Mouse (Mus musculus): ENCODE data around the gene Gpc5. TPM values are rescaled to one million over a fixed set of nuclear protein-coding genes. Genes with fewer than 3 reads are reported as not detected.

Gene Gpc5
- polyA plus RNA-seq, 1 experiment from 2014 or later, result 0.05 TPM

- Histone ChIP-seq H3K4me1 (ENCODE audit: control insufficient read depth, low read depth, low read length) (no peaks in the 10 kb centered on the region), H3K27me3 (ENCODE audit: control insufficient read depth, insufficient read depth, low read depth, low read length) (no peaks in the 10 kb centered on the region), H3K9me3 (replicated peaks; ENCODE audit: control insufficient read depth, low read length) (no peaks in the 10 kb centered on the region), H3K27ac (ENCODE audit: low read length) (no peak overlapping the region), H3K36me3 (ENCODE audit: control insufficient read depth, insufficient read depth) (no peaks in the 10 kb centered on the region), H3K4me2 (ENCODE audit: low read depth, low read length) (no peak overlapping the region), H3K4me3 (ENCODE audit: low read depth, low read length) (no peak overlapping the region), H3K9ac (ENCODE audit: low read depth, low read length) (no peak overlapping the region)
- WGBS (ENCODE audit: insufficient replicate concordance), result 51% methylated on average over 3 of the region's 3 CpGs
- no peak for ATAC-seq (ENCODE audit: low read depth)
Observed at GRCm38 (mm10) chr14:115177322-115177836, 85.4 kb downstream of the Gpc5 start.

- 55% methylated on average over 5 of the region's 5 CpGs for WGBS (ENCODE audit: insufficient replicate concordance)
- H3K27ac ChIP-seq (ENCODE audit: low read length), result no peak overlapping the region
- H3K9me3 ChIP-seq (replicated peaks; ENCODE audit: control insufficient read depth, low read length), result no peaks in the 10 kb centered on the region
- H3K36me3 ChIP-seq (ENCODE audit: control insufficient read depth, insufficient read depth), result no peaks in the 10 kb centered on the region
- no peak for ATAC-seq (ENCODE audit: low read depth)
- H3K4me2 ChIP-seq (ENCODE audit: low read depth, low read length), result no peak overlapping the region
- no peak overlapping the region for H3K9ac ChIP-seq (ENCODE audit: low read depth, low read length)
- H3K4me1 ChIP-seq (ENCODE audit: control insufficient read depth, low read depth, low read length), result no peaks in the 10 kb centered on the region
- no peaks in the 10 kb centered on the region for H3K27me3 ChIP-seq (ENCODE audit: control insufficient read depth, insufficient read depth, low read depth, low read length)
- H3K4me3 ChIP-seq (ENCODE audit: low read depth, low read length), result no peak overlapping the region
Observed at GRCm38 (mm10) chr14:115179925-115180324, 87.9 kb downstream of the Gpc5 start.

- H3K36me3 ChIP-seq (ENCODE audit: control insufficient read depth, insufficient read depth), result no peaks in the 10 kb centered on the region
- no peak for ATAC-seq (ENCODE audit: low read depth)
- H3K9ac ChIP-seq (ENCODE audit: low read depth, low read length), result no peak overlapping the region
- H3K27ac ChIP-seq (ENCODE audit: low read length), result no peak overlapping the region
- H3K27me3 ChIP-seq (ENCODE audit: control insufficient read depth, insufficient read depth, low read depth, low read length), result no peaks in the 10 kb centered on the region
- H3K9me3 ChIP-seq (replicated peaks; ENCODE audit: control insufficient read depth, low read length), result no peaks in the 10 kb centered on the region
- H3K4me3 ChIP-seq (ENCODE audit: low read depth, low read length), result no peak overlapping the region
- WGBS (ENCODE audit: insufficient replicate concordance), result 18% methylated on average over 8 of the region's 8 CpGs
- H3K4me2 ChIP-seq (ENCODE audit: low read depth, low read length), result no peak overlapping the region
- H3K4me1 ChIP-seq (ENCODE audit: control insufficient read depth, low read depth, low read length), result no peaks in the 10 kb centered on the region
Observed at GRCm38 (mm10) chr14:115188256-115188655, 96.2 kb downstream of the Gpc5 start.

GRCm38 (mm10) chr14:115228075-115228474 lies 136.1 kb downstream of the Gpc5 start:
- H3K4me2 ChIP-seq (ENCODE audit: low read depth, low read length), result no peak overlapping the region
- H3K27me3 ChIP-seq (ENCODE audit: control insufficient read depth, insufficient read depth, low read depth, low read length), result no peaks in the 10 kb centered on the region
- no peak overlapping the region for H3K9ac ChIP-seq (ENCODE audit: low read depth, low read length)
- no peaks in the 10 kb centered on the region for H3K36me3 ChIP-seq (ENCODE audit: control insufficient read depth, insufficient read depth)
- H3K4me3 ChIP-seq (ENCODE audit: low read depth, low read length), result no peak overlapping the region
- no peak for ATAC-seq (ENCODE audit: low read depth)
- H3K27ac ChIP-seq (ENCODE audit: low read length), result no peak overlapping the region
- H3K4me1 ChIP-seq (ENCODE audit: control insufficient read depth, low read depth, low read length), result no peaks in the 10 kb centered on the region
- 69% methylated on average over 5 of the region's 5 CpGs for WGBS (ENCODE audit: insufficient replicate concordance)
- no peaks in the 10 kb centered on the region for H3K9me3 ChIP-seq (replicated peaks; ENCODE audit: control insufficient read depth, low read length)

- ATAC-seq (ENCODE audit: low read depth), result no peak
- Histone ChIP-seq H3K36me3 (ENCODE audit: control insufficient read depth, insufficient read depth) (no peaks in the 10 kb centered on the region), H3K4me1 (ENCODE audit: control insufficient read depth, low read depth, low read length) (no peaks in the 10 kb centered on the region), H3K27ac (ENCODE audit: low read length) (no peak overlapping the region), H3K9me3 (replicated peaks; ENCODE audit: control insufficient read depth, low read length) (no peaks in the 10 kb centered on the region), H3K4me3 (ENCODE audit: low read depth, low read length) (no peak overlapping the region), H3K4me2 (ENCODE audit: low read depth, low read length) (no peak overlapping the region), H3K9ac (ENCODE audit: low read depth, low read length) (no peak overlapping the region), H3K27me3 (ENCODE audit: control insufficient read depth, insufficient read depth, low read depth, low read length) (no peaks in the 10 kb centered on the region)
- 38% methylated on average over 4 of the region's 4 CpGs for WGBS (ENCODE audit: insufficient replicate concordance)
Observed at GRCm38 (mm10) chr14:115236387-115236786, 144.4 kb downstream of the Gpc5 start.

GRCm38 (mm10) chr14:115240621-115241373 lies 148.8 kb downstream of the Gpc5 start:
- Histone ChIP-seq H3K36me3 (ENCODE audit: control insufficient read depth, insufficient read depth) (no peaks in the 10 kb centered on the region), H3K4me1 (ENCODE audit: control insufficient read depth, low read depth, low read length) (no peaks in the 10 kb centered on the region), H3K9ac (ENCODE audit: low read depth, low read length) (no peak overlapping the region), H3K4me3 (ENCODE audit: low read depth, low read length) (no peak overlapping the region), H3K4me2 (ENCODE audit: low read depth, low read length) (no peak overlapping the region), H3K9me3 (replicated peaks; ENCODE audit: control insufficient read depth, low read length) (no peaks in the 10 kb centered on the region), H3K27me3 (ENCODE audit: control insufficient read depth, insufficient read depth, low read depth, low read length) (no peaks in the 10 kb centered on the region), H3K27ac (ENCODE audit: low read length) (no peak overlapping the region)
- no peak for ATAC-seq (ENCODE audit: low read depth)
- WGBS (ENCODE audit: insufficient replicate concordance), result 72% methylated on average over 4 of the region's 4 CpGs

- Histone ChIP-seq H3K27me3 (ENCODE audit: control insufficient read depth, insufficient read depth, low read depth, low read length) (no peaks in the 10 kb centered on the region), H3K9me3 (replicated peaks; ENCODE audit: control insufficient read depth, low read length) (no peaks in the 10 kb centered on the region), H3K36me3 (ENCODE audit: control insufficient read depth, insufficient read depth) (no peaks in the 10 kb centered on the region), H3K4me2 (ENCODE audit: low read depth, low read length) (no peak overlapping the region), H3K9ac (ENCODE audit: low read depth, low read length) (no peak overlapping the region), H3K4me1 (ENCODE audit: control insufficient read depth, low read depth, low read length) (no peaks in the 10 kb centered on the region), H3K4me3 (ENCODE audit: low read depth, low read length) (no peak overlapping the region), H3K27ac (ENCODE audit: low read length) (no peak overlapping the region)
- no peak for ATAC-seq (ENCODE audit: low read depth)
- 36% methylated on average over 6 of the region's 6 CpGs for WGBS (ENCODE audit: insufficient replicate concordance)
Observed at GRCm38 (mm10) chr14:115250537-115250936, 158.5 kb downstream of the Gpc5 start.

- Histone ChIP-seq H3K27me3 (ENCODE audit: control insufficient read depth, insufficient read depth, low read depth, low read length) (no peaks in the 10 kb centered on the region), H3K4me1 (ENCODE audit: control insufficient read depth, low read depth, low read length) (no peaks in the 10 kb centered on the region), H3K4me2 (ENCODE audit: low read depth, low read length) (no peak overlapping the region), H3K9ac (ENCODE audit: low read depth, low read length) (no peak overlapping the region), H3K9me3 (replicated peaks; ENCODE audit: control insufficient read depth, low read length) (no peaks in the 10 kb centered on the region), H3K4me3 (ENCODE audit: low read depth, low read length) (no peak overlapping the region), H3K36me3 (ENCODE audit: control insufficient read depth, insufficient read depth) (no peaks in the 10 kb centered on the region), H3K27ac (ENCODE audit: low read length) (no peak overlapping the region)
- 6% methylated on average over 5 of the region's 5 CpGs for WGBS (ENCODE audit: insufficient replicate concordance)
- ATAC-seq (ENCODE audit: low read depth), result no peak
Observed at GRCm38 (mm10) chr14:115251791-115252190, 159.8 kb downstream of the Gpc5 start.

- Histone ChIP-seq H3K4me2 (ENCODE audit: low read depth, low read length) (no peak overlapping the region), H3K4me1 (ENCODE audit: control insufficient read depth, low read depth, low read length) (no peaks in the 10 kb centered on the region), H3K27ac (ENCODE audit: low read length) (no peak overlapping the region), H3K9me3 (replicated peaks; ENCODE audit: control insufficient read depth, low read length) (no peaks in the 10 kb centered on the region), H3K27me3 (ENCODE audit: control insufficient read depth, insufficient read depth, low read depth, low read length) (no peaks in the 10 kb centered on the region), H3K9ac (ENCODE audit: low read depth, low read length) (no peak overlapping the region), H3K36me3 (ENCODE audit: control insufficient read depth, insufficient read depth) (no peaks in the 10 kb centered on the region), H3K4me3 (ENCODE audit: low read depth, low read length) (no peak overlapping the region)
- no peak for ATAC-seq (ENCODE audit: low read depth)
- 38% methylated on average over 3 of the region's 3 CpGs for WGBS (ENCODE audit: insufficient replicate concordance)
Observed at GRCm38 (mm10) chr14:115253155-115253554, 161.1 kb downstream of the Gpc5 start.

All from liver, embryonic 16.5 days (tissue).